Mouse (Mus musculus) B cell, adult 67 days (primary cell): ENCODE results near the gene Olfr342. TPM values are rescaled to one million over a fixed set of nuclear protein-coding genes. Genes with fewer than 3 reads are reported as not detected.

ENCODE experiments used
- total RNA-seq, 2 experiments: library from RNA; stranded (reverse); gene quantifications; 4 replicates each; pipeline ENCODE4 v1.2.4; 2023

Gene Olfr342
- total RNA-seq = not detected

GRCm38 (mm10) chr2:36524698-36525097 lies at the start of gene Olfr342:
Olfr342 (plus strand) TSS chr2:36524998.

DNA sequence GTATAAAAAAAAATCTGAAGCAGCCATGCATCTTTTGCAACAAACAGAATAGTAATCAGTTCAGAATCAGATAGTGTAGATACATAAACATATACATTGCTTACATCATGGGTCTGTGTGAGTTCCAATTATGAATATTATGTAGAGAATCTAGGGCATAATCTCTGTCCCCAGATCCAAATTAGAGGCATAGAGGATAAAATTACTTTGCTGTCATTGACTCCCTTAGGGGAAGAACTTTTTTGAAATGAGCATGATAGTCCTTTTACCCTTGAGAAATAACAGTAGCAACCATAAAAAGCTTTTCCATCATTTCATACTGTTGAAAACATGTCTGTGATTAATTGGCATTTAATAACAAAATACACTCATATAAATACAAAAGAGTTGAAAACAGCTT lies 42.4 kb upstream of the Olfr342 start, which contains the start of gene Olfr341:
Olfr341 (minus strand) TSS at position 101 of the 400 bp plus-strand sequence.

DNA sequence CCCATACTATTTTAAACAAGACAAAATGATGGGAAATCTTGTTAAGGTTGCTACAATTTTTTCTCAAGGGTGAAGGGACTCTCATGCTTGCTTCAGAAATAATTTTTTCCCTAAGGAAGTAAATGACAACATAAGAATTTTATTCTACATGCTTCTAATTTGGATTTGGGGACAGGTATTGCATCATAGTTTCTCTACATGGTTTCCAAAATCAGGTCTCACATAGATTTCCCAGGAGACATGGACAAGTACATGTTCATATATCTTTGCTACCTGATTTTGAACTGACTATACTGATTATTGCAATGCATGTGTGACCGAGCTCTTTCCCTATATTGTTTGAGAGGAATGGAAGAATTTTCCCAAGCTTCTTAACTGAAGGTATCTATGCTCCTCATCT lies 41.6 kb downstream of the Olfr342 start, which contains the start of gene Olfr344:
Olfr344 (plus strand) TSS at position 301 of the 400 bp plus-strand sequence.

Other genes with a start within 250 kb of the Olfr342 start
- not detected for gene Olfr338, start 151.5 kb upstream of the Olfr342 start, total RNA-seq
- not detected for gene Olfr339, start 106.1 kb upstream of the Olfr342 start, total RNA-seq
- gene Olfr340, start 72.4 kb upstream of the Olfr342 start, total RNA-seq = not detected
- not detected for gene Olfr341, start 42.5 kb upstream of the Olfr342 start, total RNA-seq
- not detected for gene Olfr344, start 41.7 kb downstream of the Olfr342 start, total RNA-seq
- not detected for gene Olfr345, start 115.0 kb downstream of the Olfr342 start, total RNA-seq
- not detected for gene Olfr346, start 160.8 kb downstream of the Olfr342 start, total RNA-seq
- gene Olfr347, start 206.9 kb downstream of the Olfr342 start, total RNA-seq = not detected